Mouse (Mus musculus) embryo, embryonic 10.5 days (tissue): Measurements from ENCODE around the gene Ppp2r2d.

Experiments
- DNase-seq: peaks from one replicate; pipeline ENCODE4 v3.0.0-alpha.2; 2015; ENCODE audit warnings: low spot score

The Ppp2r2d gene

GRCm38 (mm10) chr7:138863950-138864572 is 18.2 kb downstream of the Ppp2r2d start:
- DNase-seq: peak; percentile 47

- DNase-seq: no peak
These were observed 18.9 kb downstream of the Ppp2r2d start for GRCm38 (mm10) chr7:138864776-138865175.

DNA sequence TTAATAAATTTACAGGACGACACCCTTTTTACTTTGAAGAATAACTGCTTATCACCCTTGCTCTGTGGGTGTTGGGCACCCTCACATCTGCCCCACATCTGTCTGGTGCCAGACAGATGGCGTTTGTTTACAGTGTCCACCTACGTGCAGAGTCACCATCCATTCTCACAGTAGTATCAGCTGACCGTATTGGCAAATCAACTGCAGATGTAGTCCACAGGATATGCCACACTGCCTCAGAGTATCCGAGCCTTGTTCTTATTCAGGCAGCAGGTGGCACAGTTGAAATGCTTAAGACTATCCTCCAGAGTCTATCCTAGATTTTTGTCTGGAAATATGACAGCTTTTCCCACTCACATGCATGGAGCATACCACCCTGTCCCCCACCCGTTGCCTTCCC is 21.4 kb downstream of the Ppp2r2d start:
- no peak for DNase-seq

- no peak for DNase-seq
These were observed 22.4 kb downstream of the Ppp2r2d start for GRCm38 (mm10) chr7:138868316-138868715.

GRCm38 (mm10) chr7:138872956-138873355 is 27.1 kb downstream of the Ppp2r2d start:
- no peak for DNase-seq

DNA sequence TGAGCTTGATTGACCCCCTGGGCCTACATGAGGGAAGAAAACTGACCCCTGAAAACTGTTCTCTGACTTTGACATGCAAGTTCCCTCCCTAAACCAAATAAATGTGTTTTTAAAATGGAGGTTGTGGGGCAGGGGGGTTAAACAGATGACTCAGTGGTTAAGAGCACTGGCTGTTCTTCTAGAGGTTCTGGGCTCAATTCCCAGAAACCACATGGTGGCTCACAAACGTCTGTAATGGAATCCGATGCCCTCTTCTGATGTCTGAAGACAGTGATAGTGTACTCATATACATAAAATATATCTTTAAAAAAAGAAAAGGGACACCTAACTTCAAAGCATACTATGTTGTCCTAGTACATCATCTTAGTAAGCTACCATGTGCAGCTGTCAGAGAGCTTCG is 29.2 kb downstream of the Ppp2r2d start:
- no peak for DNase-seq

DNA sequence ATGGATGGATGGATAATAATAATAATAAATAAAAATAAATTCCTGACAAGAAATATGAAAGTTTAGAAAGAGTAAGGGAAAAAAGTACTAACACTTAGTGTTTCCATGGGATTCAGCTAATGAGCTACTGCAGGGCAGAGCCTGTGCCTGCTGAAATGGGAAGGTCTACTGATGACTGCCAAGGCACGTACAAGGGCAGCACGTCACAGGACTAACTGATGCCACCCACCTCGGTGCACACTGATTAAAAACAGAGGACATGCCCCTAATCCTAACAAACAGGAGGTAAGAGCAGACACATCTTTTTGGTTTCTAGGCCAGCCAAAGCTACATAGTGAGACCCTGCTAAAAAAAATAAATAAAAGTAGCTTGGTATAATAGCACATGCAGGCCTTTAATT is 37.8 kb downstream of the Ppp2r2d start:
- no peak for DNase-seq

DNA sequence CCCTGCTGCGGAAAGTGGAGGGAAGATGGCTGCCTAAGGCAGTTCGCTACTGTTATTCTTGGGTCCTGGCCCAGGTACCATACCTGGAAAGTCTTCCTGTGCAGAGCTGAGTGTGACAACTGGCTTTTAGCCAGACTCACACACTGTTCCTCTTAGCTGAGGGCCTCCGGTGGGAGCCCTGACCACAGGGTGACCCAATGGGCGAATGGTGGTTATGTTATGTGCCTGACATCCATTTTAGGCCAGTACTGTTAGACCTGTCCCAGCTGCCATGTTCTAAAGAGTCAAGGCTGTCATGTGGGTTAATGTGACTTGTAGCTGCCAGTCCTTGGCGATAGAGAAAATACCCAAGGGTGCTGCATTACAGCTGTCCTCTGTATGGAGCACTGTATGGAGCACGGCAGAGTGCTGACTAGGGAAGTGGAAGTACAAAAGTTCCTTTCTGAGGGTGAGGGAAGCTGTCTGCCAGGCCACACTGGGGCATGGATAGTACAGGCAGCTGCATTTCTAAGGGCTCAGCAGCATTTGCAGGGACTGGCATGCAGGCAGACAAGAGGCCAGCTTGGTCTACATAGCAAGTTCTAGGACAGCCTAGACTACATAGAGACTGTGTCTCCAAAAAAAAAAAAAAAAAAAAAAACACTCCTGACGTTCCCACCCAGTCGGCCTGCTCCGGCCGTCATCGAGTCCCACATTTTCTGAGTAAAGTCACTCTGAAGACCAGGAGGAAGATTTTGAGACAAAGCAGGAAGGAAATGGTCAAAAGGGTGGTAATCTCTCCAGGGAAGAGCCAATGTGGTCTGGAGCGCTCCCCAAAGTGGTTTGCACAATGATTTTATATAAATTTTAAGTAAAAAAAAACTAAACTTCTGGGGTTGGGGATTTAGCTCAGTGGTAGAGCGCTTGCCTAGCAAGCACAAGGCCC is 39.7 kb downstream of the Ppp2r2d start:
- no peak for DNase-seq

DNA sequence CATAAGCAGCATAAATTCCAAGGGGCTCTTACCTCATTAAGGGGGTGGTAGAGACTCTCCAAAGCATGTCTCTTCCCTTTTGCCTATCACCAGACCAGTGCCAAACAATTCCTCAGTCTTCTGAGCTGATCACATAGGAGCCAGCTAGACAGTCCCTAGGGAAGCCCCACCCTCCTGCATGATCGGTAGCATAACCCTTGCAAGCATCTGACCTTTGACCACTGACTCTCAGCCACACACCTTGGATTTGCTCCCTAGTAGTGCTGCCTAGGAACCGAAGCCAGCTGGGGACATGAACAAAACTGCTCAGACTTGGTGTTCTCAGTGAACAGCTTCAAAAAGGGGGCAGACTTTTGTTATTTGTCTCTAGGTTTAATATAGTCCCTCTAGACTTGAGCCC is 52.2 kb downstream of the Ppp2r2d start:
- no peak for DNase-seq

- no peak for DNase-seq
These were observed 52.9 kb downstream of the Ppp2r2d start for GRCm38 (mm10) chr7:138898743-138899142.

GRCm38 (mm10) chr7:138903886-138904435 is 58.1 kb downstream of the Ppp2r2d start:
- no peak for DNase-seq

DNA sequence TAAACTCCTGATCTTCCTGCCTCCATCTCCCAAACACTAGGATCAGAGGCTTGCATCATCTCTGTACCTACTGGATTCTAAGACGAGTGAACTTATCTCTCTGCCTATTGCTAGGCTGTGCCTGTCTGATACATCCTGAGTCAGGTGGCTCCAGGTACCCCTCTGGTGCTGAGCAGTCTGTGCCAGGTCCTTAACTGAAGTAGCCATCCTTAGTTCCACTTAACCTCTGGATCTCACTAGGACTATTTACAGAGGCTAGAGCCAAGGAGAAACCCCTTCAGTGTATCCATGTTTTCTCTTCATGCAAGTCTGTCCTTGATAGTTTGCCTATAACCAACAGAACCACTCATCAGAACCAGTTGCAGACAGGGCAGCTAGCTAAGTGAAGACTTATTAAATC is 60.6 kb downstream of the Ppp2r2d start:
- DNase-seq: no peak

DNA sequence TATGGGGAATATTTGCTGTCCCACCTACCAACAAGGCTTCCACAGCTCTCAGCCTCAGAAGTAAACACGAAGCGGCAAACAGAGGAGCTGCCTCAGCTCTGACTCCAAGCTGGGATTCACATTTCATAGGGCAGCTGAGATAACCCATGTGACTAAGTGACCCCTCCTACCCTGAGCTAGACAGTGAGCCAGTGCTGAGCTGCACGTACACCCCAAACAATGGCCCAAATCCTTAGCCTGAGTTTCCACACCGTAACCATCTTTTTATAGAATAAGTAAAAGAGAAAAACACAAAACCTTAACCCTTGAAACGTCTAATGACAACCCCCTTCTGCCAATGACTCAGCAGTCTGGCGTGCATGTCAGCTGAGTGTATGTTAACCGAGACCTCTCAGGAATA is 61.2 kb downstream of the Ppp2r2d start:
- DNase-seq: peak; percentile 79

DNA sequence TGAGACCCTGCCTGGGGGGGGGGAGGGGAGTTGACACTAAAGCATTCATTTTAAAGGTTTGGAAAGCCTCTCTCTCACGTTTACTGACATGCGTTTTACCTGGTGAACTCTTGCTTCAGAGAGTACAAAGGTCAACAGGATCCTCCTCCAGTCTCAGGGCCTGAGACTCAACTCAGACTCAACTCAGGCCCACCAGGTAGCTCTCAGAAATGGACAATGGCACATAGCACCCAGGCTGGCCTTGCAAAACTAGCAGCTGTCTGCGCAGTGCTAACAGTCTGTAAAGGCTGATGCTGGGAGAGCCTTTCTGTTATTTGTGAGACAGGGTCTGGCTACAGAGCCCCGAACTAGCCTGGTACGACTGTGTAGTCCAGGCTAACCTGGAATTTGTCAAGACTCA is 62.1 kb downstream of the Ppp2r2d start:
- DNase-seq: peak; percentile 23

GRCm38 (mm10) chr7:138908768-138909276 is 62.9 kb downstream of the Ppp2r2d start:
- peak; percentile 50 for DNase-seq

DNA sequence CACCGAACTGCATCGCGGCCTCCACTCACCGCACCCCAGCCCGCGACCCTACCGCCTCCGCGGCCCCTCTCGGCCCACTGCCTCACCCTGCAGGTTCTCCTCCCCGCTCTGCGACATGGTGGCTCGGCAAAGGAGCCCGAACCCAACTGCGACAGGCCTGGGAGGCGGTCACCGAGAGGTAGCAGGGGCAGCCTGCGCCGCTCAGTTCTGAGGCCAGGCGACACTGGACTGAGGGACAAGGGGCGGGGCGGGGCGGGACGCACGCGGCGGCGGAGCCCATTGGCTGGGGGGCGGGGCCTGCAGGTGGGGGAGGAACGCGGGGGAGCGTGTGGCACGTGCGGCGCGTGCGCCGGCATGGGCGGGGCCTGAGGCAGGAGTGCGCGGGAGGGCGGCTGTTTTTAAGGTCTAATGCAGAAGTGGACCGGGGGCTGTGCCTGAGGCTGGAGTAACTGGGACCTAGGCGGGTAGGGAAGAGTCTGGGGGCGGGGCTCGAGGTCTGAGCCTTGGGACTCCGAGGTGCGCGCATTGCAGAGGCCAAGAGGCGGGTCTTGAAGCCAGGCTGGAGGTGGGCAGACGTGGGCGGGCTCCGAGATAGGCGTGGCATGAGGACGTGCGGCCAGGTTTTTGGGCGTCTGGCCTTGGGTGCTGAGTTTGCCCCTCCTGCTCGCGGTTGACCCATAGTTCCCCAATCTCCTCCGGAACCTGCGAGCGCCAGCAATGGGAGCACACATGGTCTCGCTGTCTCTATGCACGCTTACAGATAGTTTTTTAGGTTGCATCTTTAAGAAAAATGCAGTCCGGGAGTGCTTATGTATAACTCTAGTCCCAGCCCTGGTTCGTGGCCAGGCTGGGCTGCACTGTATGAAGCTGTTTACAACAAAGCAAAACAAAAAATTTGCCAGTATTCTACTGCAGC is 63.7 kb downstream of the Ppp2r2d start, which contains the start of gene Bnip3:
TSS of gene Bnip3 (minus strand) at position 243 of the 916 bp plus-strand sequence.
- peak; percentile 92 for DNase-seq

DNA sequence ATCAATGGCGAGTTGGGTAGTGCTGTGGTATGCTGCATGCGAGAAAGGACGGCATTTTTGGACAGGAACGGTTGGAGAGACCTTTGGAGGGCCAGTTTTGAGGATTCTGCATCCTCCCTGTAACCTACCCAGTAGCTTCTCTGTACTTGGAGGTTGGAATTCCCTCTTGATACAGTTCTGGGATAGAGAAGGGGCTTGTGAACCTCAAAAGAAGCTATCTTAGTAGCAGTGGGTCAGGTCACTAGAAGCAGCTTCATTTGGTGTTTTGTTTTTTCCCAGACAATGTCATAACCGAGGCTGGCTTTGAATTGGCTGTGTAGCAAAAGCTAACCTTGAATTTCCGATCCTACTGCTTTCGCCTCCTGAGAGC is 64.3 kb downstream of the Ppp2r2d start:
- peak; percentile 30 for DNase-seq

DNA sequence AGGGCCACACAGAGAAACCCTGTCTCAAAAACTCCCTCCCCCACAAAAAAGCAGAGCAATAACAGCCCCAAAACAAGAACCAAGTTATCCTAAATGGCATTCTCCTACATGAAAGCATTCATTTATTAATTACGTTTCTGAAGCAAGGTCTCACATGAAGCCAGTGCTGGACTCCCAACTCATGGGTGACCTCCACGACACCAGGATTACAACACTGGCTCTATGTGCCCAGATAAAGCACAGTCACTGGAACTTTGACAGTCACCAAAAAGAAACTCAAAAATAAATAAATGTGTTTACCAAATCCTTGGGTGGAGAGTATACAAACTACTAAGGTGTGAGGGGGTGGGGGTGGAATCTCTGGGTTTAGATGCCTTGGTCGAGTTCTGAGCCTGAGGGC is 67.7 kb downstream of the Ppp2r2d start:
- no peak for DNase-seq

GRCm38 (mm10) chr7:138919156-138919944 is 73.5 kb downstream of the Ppp2r2d start:
- DNase-seq: peak; percentile 52

GRCm38 (mm10) chr7:138921611-138922010 is 75.7 kb downstream of the Ppp2r2d start:
- no peak for DNase-seq
